Mouse (Mus musculus): ENCODE results near the gene Nedd4.

GRCm38 (mm10) chr9:72741206-72741605, 79.1 kb downstream of the Nedd4 start:
- no peak for TF ChIP-seq POLR2A (IDR thresholded peaks at IDR 0.05; ENCODE audit: low read depth, low read length)
- TF ChIP-seq CTCF (IDR thresholded peaks at IDR 0.05; ENCODE audit: extremely low read depth, insufficient read length, insufficient replicate concordance, low read depth, low read length) = no peak
